Mouse (Mus musculus): ENCODE data around the gene Rab11fip5. TPM values are rescaled to one million over a fixed set of nuclear protein-coding genes. Genes with fewer than 3 reads are reported as not detected.
A peak's percentile ranks its signal among the peaks of the same experiment; 100 is the strongest.

Rab11fip5 gene
- polyA plus RNA-seq, 1 experiment from 2014 or later = 15.7 TPM

- no peak overlapping the region for H3K27ac ChIP-seq (replicated peaks; ENCODE audit: low read depth, low read length)
- WGBS = 94% methylated on average over 1 of the region's 1 CpGs
- H3K36me3 ChIP-seq (ENCODE audit: control insufficient read depth, insufficient read depth, low read length) = peaks cover 14% of the 10 kb centered on the region
- H3K9ac ChIP-seq (ENCODE audit: low read depth, low read length) = no peak overlapping the region
- no peaks in the 10 kb centered on the region for H3K27me3 ChIP-seq (replicated peaks; ENCODE audit: control insufficient read depth, insufficient read depth, low read length)
- DNase-seq (ENCODE audit: low spot score) (no peak), ATAC-seq (ENCODE audit: low read depth) (no peak)
- no peak overlapping the region for H3K4me2 ChIP-seq (ENCODE audit: low read depth, low read length)
- H3K4me3 ChIP-seq (ENCODE audit: low read depth, low read length) = no peak overlapping the region
- no peaks in the 10 kb centered on the region for H3K4me1 ChIP-seq (ENCODE audit: control insufficient read depth, insufficient read depth, low read length)
- no peaks in the 10 kb centered on the region for H3K9me3 ChIP-seq (ENCODE audit: control insufficient read depth, low read length)
Observed at GRCm38 (mm10) chr6:85350157-85350556, 24.3 kb downstream of the Rab11fip5 start.

DNA sequence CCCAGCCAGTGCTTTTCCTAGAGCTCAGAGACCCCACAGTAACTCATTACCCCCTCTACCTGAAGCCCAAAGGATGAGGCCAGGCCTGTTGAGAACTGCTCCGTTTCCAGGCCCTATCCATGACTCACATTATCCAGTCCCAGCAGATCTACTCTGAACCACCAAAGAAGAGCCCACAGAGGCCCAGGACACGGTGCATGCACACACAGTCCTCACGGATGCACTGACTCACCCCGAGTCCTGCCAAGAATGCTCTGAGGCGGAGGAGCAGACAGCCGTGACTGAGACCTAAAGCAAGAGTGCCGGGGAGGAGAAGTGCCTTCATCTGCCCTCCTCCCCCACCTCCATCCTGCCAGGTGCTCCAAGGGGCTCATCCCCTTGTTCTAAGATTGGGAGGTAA lies 25.2 kb downstream of the Rab11fip5 start:
- H3K4me3 ChIP-seq (ENCODE audit: low read depth, low read length) = no peak overlapping the region

DNA sequence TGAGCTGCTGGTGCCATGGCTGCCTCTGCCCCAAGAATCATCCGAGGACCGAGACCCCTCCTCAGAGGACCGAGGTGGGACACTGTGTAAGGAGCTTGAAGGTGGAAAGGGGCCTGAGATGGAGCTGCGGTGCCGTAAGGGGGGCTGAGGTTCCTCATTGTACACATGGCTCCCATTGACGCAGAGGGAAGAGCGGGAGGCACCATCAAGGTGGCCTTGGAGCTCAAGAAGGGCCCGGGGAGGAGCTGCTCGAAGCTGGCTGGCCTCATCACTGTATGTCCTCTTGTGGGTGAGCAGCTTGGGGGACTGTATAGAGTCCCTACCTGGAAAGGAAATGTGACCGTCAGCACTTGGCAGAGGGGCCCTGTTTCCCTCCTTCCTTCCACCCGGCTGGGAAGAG lies 26.3 kb downstream of the Rab11fip5 start:
- no peak overlapping the region for H3K9ac ChIP-seq (ENCODE audit: low read depth, low read length)
- no peaks in the 10 kb centered on the region for H3K27me3 ChIP-seq (replicated peaks; ENCODE audit: control insufficient read depth, insufficient read depth, low read length)
- H3K36me3 ChIP-seq (ENCODE audit: control insufficient read depth, insufficient read depth, low read length) = peaks cover 14% of the 10 kb centered on the region
- H3K9me3 ChIP-seq (ENCODE audit: control insufficient read depth, low read length) = no peaks in the 10 kb centered on the region
- DNase-seq (ENCODE audit: low spot score) (no peak), ATAC-seq (ENCODE audit: low read depth) (no peak)
- H3K4me2 ChIP-seq (ENCODE audit: low read depth, low read length) = no peak overlapping the region
- no peak overlapping the region for H3K27ac ChIP-seq (replicated peaks; ENCODE audit: low read depth, low read length)
- H3K4me3 ChIP-seq (ENCODE audit: low read depth, low read length) = no peak overlapping the region
- H3K4me1 ChIP-seq (ENCODE audit: control insufficient read depth, insufficient read depth, low read length) = no peaks in the 10 kb centered on the region
- 89% methylated on average over 11 of the region's 11 CpGs for WGBS

More for the DNA sequence above, 25.2 kb downstream of the Rab11fip5 start:
- 62% methylated on average over 7 of the region's 7 CpGs for WGBS
- no peak overlapping the region for H3K9ac ChIP-seq (ENCODE audit: low read depth, low read length)
- no peak overlapping the region for H3K27ac ChIP-seq (replicated peaks; ENCODE audit: low read depth, low read length)
- DNase-seq (ENCODE audit: low spot score) (no peak), ATAC-seq (ENCODE audit: low read depth) (no peak)
- no peaks in the 10 kb centered on the region for H3K9me3 ChIP-seq (ENCODE audit: control insufficient read depth, low read length)
- H3K27me3 ChIP-seq (replicated peaks; ENCODE audit: control insufficient read depth, insufficient read depth, low read length) = no peaks in the 10 kb centered on the region
- H3K36me3 ChIP-seq (ENCODE audit: control insufficient read depth, insufficient read depth, low read length) = peaks cover 14% of the 10 kb centered on the region
- no peak overlapping the region for H3K4me2 ChIP-seq (ENCODE audit: low read depth, low read length)
- H3K4me1 ChIP-seq (ENCODE audit: control insufficient read depth, insufficient read depth, low read length) = no peaks in the 10 kb centered on the region

- Histone ChIP-seq H3K36me3 (ENCODE audit: control insufficient read depth, insufficient read depth, low read length) (peaks cover 19% of the 10 kb centered on the region), H3K27ac (replicated peaks; ENCODE audit: low read depth, low read length) (no peak overlapping the region), H3K9me3 (ENCODE audit: control insufficient read depth, low read length) (no peaks in the 10 kb centered on the region), H3K9ac (ENCODE audit: low read depth, low read length) (no peak overlapping the region), H3K4me2 (ENCODE audit: low read depth, low read length) (no peak overlapping the region), H3K4me3 (ENCODE audit: low read depth, low read length) (no peak overlapping the region), H3K27me3 (replicated peaks; ENCODE audit: control insufficient read depth, insufficient read depth, low read length) (no peaks in the 10 kb centered on the region), H3K4me1 (ENCODE audit: control insufficient read depth, insufficient read depth, low read length) (no peaks in the 10 kb centered on the region)
- ATAC-seq (ENCODE audit: low read depth) (peak; percentile 86), DNase-seq (ENCODE audit: low spot score) (peak; percentile 95)
- WGBS = 38% methylated on average over 6 of the region's 6 CpGs
Observed at GRCm38 (mm10) chr6:85346028-85346634, 28.3 kb downstream of the Rab11fip5 start.

DNA sequence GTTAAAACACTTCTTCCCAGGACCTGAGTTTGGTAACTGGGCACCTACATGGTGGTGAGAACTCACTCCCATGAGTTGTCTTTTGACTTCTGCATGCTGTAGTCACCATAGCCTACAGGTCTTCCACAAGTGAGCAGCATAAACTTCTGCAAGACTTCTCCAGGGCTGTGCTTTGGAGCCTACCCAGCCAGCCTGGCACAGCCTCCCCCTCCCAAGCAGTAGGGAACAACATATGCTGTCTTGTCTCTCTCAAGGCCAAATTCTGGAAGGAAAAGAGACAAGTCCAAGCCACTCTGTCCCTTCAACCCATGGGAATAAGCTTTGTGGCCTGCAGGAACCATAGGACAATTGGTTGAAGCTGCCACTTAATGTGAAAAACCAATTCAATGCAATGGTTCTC lies 29.5 kb downstream of the Rab11fip5 start:
- DNase-seq (ENCODE audit: low spot score) (no peak), ATAC-seq (ENCODE audit: low read depth) (no peak)
- Histone ChIP-seq H3K9ac (ENCODE audit: low read depth, low read length) (no peak overlapping the region), H3K27ac (replicated peaks; ENCODE audit: low read depth, low read length) (no peak overlapping the region), H3K27me3 (replicated peaks; ENCODE audit: control insufficient read depth, insufficient read depth, low read length) (no peaks in the 10 kb centered on the region), H3K4me3 (ENCODE audit: low read depth, low read length) (no peak overlapping the region), H3K4me1 (ENCODE audit: control insufficient read depth, insufficient read depth, low read length) (no peaks in the 10 kb centered on the region), H3K36me3 (ENCODE audit: control insufficient read depth, insufficient read depth, low read length) (peaks cover 19% of the 10 kb centered on the region), H3K9me3 (ENCODE audit: control insufficient read depth, low read length) (no peaks in the 10 kb centered on the region), H3K4me2 (ENCODE audit: low read depth, low read length) (no peak overlapping the region)

DNA sequence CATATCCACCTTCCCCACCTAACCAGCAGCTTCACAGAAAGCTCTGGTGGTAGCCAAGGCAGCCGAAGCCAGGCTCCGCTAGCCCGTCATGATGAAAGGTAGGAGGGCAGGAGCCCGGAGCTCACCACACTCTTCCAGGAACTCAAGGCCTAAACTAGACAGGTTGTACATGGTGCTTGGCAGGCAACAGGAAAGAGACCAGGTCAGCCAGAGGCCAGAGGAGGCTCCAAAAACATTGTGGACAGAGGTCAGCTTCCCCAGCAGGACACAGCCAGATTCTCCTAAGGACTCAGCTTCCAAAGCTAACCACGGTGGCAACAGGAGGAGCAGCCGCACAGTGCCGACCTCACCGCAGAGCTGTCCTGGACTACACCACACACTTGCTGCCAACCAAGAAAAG lies 31.4 kb downstream of the Rab11fip5 start:
- H3K36me3 ChIP-seq (ENCODE audit: control insufficient read depth, insufficient read depth, low read length) = peaks cover 13% of the 10 kb centered on the region
- H3K4me1 ChIP-seq (ENCODE audit: control insufficient read depth, insufficient read depth, low read length) = no peaks in the 10 kb centered on the region
- no peak overlapping the region for H3K9ac ChIP-seq (ENCODE audit: low read depth, low read length)
- no peaks in the 10 kb centered on the region for H3K27me3 ChIP-seq (replicated peaks; ENCODE audit: control insufficient read depth, insufficient read depth, low read length)
- no peak overlapping the region for H3K27ac ChIP-seq (replicated peaks; ENCODE audit: low read depth, low read length)
- H3K9me3 ChIP-seq (ENCODE audit: control insufficient read depth, low read length) = no peaks in the 10 kb centered on the region
- WGBS = 84% methylated on average over 8 of the region's 8 CpGs
- no peak overlapping the region for H3K4me2 ChIP-seq (ENCODE audit: low read depth, low read length)
- no peak for ATAC-seq (ENCODE audit: low read depth)
- H3K4me3 ChIP-seq (ENCODE audit: low read depth, low read length) = no peak overlapping the region
- no peak for DNase-seq (ENCODE audit: low spot score)

- no peaks in the 10 kb centered on the region for H3K4me1 ChIP-seq (ENCODE audit: control insufficient read depth, insufficient read depth, low read length)
- ATAC-seq (ENCODE audit: low read depth) = no peak
- no peak overlapping the region for H3K27ac ChIP-seq (replicated peaks; ENCODE audit: low read depth, low read length)
- H3K4me2 ChIP-seq (ENCODE audit: low read depth, low read length) = no peak overlapping the region
- no peak for DNase-seq (ENCODE audit: low spot score)
- H3K9me3 ChIP-seq (ENCODE audit: control insufficient read depth, low read length) = no peaks in the 10 kb centered on the region
- no peak overlapping the region for H3K9ac ChIP-seq (ENCODE audit: low read depth, low read length)
- no peaks in the 10 kb centered on the region for H3K27me3 ChIP-seq (replicated peaks; ENCODE audit: control insufficient read depth, insufficient read depth, low read length)
- peaks cover 5% of the 10 kb centered on the region; the same call in 1 of the 2 replicates for H3K36me3 ChIP-seq (ENCODE audit: control insufficient read depth, insufficient read depth, low read length)
- no peak overlapping the region for H3K4me3 ChIP-seq (ENCODE audit: low read depth, low read length)
- 72% methylated on average over 13 of the region's 13 CpGs for WGBS
Observed at GRCm38 (mm10) chr6:85341814-85342501, 32.5 kb downstream of the Rab11fip5 start.

DNA sequence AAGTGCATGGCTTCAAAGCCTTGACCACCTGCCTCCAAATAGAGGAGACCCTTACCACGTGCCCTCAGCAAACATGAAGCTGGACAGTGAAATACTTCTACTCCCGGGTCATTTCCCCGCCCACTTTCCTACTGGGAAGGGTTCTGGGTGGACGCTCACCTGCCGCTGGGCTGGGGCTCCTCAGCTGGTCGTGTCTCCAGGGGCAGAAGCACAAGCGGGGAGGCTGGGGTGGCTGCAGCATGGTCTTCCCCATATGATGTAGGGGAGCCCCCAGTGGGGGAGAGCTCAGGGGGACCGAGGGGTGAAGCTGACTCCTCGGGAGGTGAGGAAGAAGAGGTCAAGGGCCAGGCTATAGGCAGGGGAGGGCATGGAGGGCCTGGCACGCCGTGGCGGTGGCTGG lies 34.2 kb downstream of the Rab11fip5 start:
- Histone ChIP-seq H3K4me2 (ENCODE audit: low read depth, low read length) (no peak overlapping the region), H3K9ac (ENCODE audit: low read depth, low read length) (no peak overlapping the region), H3K36me3 (ENCODE audit: control insufficient read depth, insufficient read depth, low read length) (peaks cover 7% of the 10 kb centered on the region; the same call in 1 of the 2 replicates), H3K27ac (replicated peaks; ENCODE audit: low read depth, low read length) (no peak overlapping the region), H3K27me3 (replicated peaks; ENCODE audit: control insufficient read depth, insufficient read depth, low read length) (no peaks in the 10 kb centered on the region), H3K4me1 (ENCODE audit: control insufficient read depth, insufficient read depth, low read length) (no peaks in the 10 kb centered on the region), H3K4me3 (ENCODE audit: low read depth, low read length) (no peak overlapping the region), H3K9me3 (ENCODE audit: control insufficient read depth, low read length) (no peaks in the 10 kb centered on the region)
- WGBS = 70% methylated on average over 12 of the region's 12 CpGs
- DNase-seq (ENCODE audit: low spot score) (no peak), ATAC-seq (ENCODE audit: low read depth) (no peak)
